Mouse (Mus musculus): ENCODE data around the gene Smurf2. TPM values are rescaled to one million over a fixed set of nuclear protein-coding genes. Genes with fewer than 3 reads are reported as not detected.
A peak's percentile ranks its signal among the peaks of the same experiment; 100 is the strongest.
"Not testable (repeated sequence)": the region's sequence is repeated elsewhere in the genome, so short reads cannot be mapped to it uniquely, and the experiment has no call there.

Smurf2 gene
- total RNA-seq, 4 experiments from 2014 or later = 27.3 to 39.8 (median 36.8) TPM

- DNase-seq = no peak
These were observed 107.9 kb downstream of the Smurf2 start for GRCm38 (mm10) chr11:106812410-106813136.

GRCm38 (mm10) chr11:106807442-106807841 is 113.1 kb downstream of the Smurf2 start:
- DNase-seq = not testable (repeated sequence)

- no peak for DNase-seq
These were observed 118.4 kb downstream of the Smurf2 start for GRCm38 (mm10) chr11:106802069-106802627.

- no peak for DNase-seq
These were observed 124.8 kb downstream of the Smurf2 start for GRCm38 (mm10) chr11:106795679-106796078.

GRCm38 (mm10) chr11:106793846-106794245 is 126.7 kb downstream of the Smurf2 start:
- no peak for DNase-seq

- no peak for DNase-seq
These were observed 130.9 kb downstream of the Smurf2 start for GRCm38 (mm10) chr11:106789649-106790048.

GRCm38 (mm10) chr11:106788775-106789459 is 131.6 kb downstream of the Smurf2 start, which contains the start of the genes Ddx5 and Cep95:
Ddx5 (minus strand) TSS chr11:106789185.
Cep95 (plus strand) TSS chr11:106789252.
- peak; percentile 97 for DNase-seq

- peak; percentile 95 for DNase-seq
These were observed 132.3 kb downstream of the Smurf2 start for GRCm38 (mm10) chr11:106788026-106788774.

GRCm38 (mm10) chr11:106787131-106788025 is 133.1 kb downstream of the Smurf2 start:
- DNase-seq = peak; percentile 86

GRCm38 (mm10) chr11:106785043-106785442 is 135.5 kb downstream of the Smurf2 start:
- DNase-seq = no peak

- DNase-seq = no peak
These were observed 136.0 kb downstream of the Smurf2 start for GRCm38 (mm10) chr11:106784476-106784875.

GRCm38 (mm10) chr11:106782841-106783764 is 137.4 kb downstream of the Smurf2 start:
- DNase-seq = no peak

GRCm38 (mm10) chr11:106782271-106782670 is 138.2 kb downstream of the Smurf2 start:
- DNase-seq = not testable (repeated sequence)

GRCm38 (mm10) chr11:106780590-106781220 is 139.8 kb downstream of the Smurf2 start:
- DNase-seq = no peak

- no peak for DNase-seq
These were observed 140.5 kb downstream of the Smurf2 start for GRCm38 (mm10) chr11:106780089-106780425.

GRCm38 (mm10) chr11:106779388-106780088 is 141.0 kb downstream of the Smurf2 start, which contains the start of gene Polg2:
Polg2 (minus strand) TSS chr11:106779537.
- peak; percentile 92 for DNase-seq

- DNase-seq = no peak
These were observed 141.7 kb downstream of the Smurf2 start for GRCm38 (mm10) chr11:106778589-106779387.

GRCm38 (mm10) chr11:106778132-106778531 is 142.4 kb downstream of the Smurf2 start:
- no peak for DNase-seq

Measured in adrenal gland, adult 8-10 months (tissue).